Mouse (Mus musculus): ENCODE data around the gene Stard13.

Gene Stard13

GRCm38 (mm10) chr5:151233400-151234031 is at the start of gene Stard13:
Gene Stard13 (minus strand): TSS chr5:151233836.
- no peak for DNase-seq

- DNase-seq, result no peak
These were observed 45.9 kb upstream of the Stard13 start for GRCm38 (mm10) chr5:151279531-151279930.

- DNase-seq, result no peak
These were observed 44.3 kb upstream of the Stard13 start for GRCm38 (mm10) chr5:151277927-151278326.

GRCm38 (mm10) chr5:151275986-151276385 is 42.4 kb upstream of the Stard13 start:
- DNase-seq, result no peak

GRCm38 (mm10) chr5:151274265-151274664 is 40.6 kb upstream of the Stard13 start:
- DNase-seq, result no peak

- no peak for DNase-seq
These were observed 37.2 kb upstream of the Stard13 start for GRCm38 (mm10) chr5:151270815-151271214.

GRCm38 (mm10) chr5:151266896-151267634 is 33.4 kb upstream of the Stard13 start:
- DNase-seq, result no peak

- no peak for DNase-seq
These were observed 27.9 kb upstream of the Stard13 start for GRCm38 (mm10) chr5:151261558-151261957.

- DNase-seq, result no peak
These were observed 18.6 kb upstream of the Stard13 start for GRCm38 (mm10) chr5:151252213-151252612.

GRCm38 (mm10) chr5:151251656-151252055 is 18.0 kb upstream of the Stard13 start:
- no peak for DNase-seq

GRCm38 (mm10) chr5:151248671-151249620 is 15.3 kb upstream of the Stard13 start:
- DNase-seq, result no peak

GRCm38 (mm10) chr5:151248084-151248483 is 14.4 kb upstream of the Stard13 start:
- DNase-seq, result no peak

GRCm38 (mm10) chr5:151247115-151247875 is 13.7 kb upstream of the Stard13 start:
- DNase-seq, result no peak

- no peak for DNase-seq
These were observed 12.7 kb upstream of the Stard13 start for GRCm38 (mm10) chr5:151246287-151246686.

- DNase-seq, result no peak
These were observed 11.9 kb upstream of the Stard13 start for GRCm38 (mm10) chr5:151245571-151245970.

GRCm38 (mm10) chr5:151238730-151239129 is 5.1 kb upstream of the Stard13 start:
- no peak for DNase-seq

- no peak for DNase-seq
These were observed 2.8 kb upstream of the Stard13 start for GRCm38 (mm10) chr5:151236411-151236810.

- DNase-seq, result no peak
These were observed 898 bp downstream of the Stard13 start for GRCm38 (mm10) chr5:151232576-151233299.

GRCm38 (mm10) chr5:151231861-151232260 is 1.8 kb downstream of the Stard13 start:
- DNase-seq, result no peak

GRCm38 (mm10) chr5:151231411-151231810 is 2.2 kb downstream of the Stard13 start:
- DNase-seq, result no peak

GRCm38 (mm10) chr5:151230427-151230826 is 3.2 kb downstream of the Stard13 start:
- no peak for DNase-seq
